Mouse (Mus musculus): ENCODE measurements at regions not wholly inside any gene's neighbourhood (a gene's known extent, or its start where the extent isn't known, plus 50 kb on each side); places are given as distances from the start of the nearest gene placed in this dataset.

- TF ChIP-seq HCFC1 (IDR thresholded peaks at IDR 0.05; ENCODE audit: borderline replicate concordance, insufficient read depth, low read length): no peak
- no peak for TF ChIP-seq ZC3H11A (IDR thresholded peaks at IDR 0.05; ENCODE audit: borderline replicate concordance, low read depth, low read length)
- TF ChIP-seq MAFK (IDR thresholded peaks at IDR 0.05; ENCODE audit: insufficient read depth, low read depth, low read length): no peak
- TF ChIP-seq ZNF384 (IDR thresholded peaks at IDR 0.05; ENCODE audit: low read depth, low read length): no peak
- no peak for TF ChIP-seq CHD2 (IDR thresholded peaks at IDR 0.05; ENCODE audit: low read depth, low read length)
- no peaks in the 10 kb centered on the region for H3K4me1 ChIP-seq (ENCODE audit: control insufficient read depth in 2 of 2, insufficient read depth in 2 of 2, low read length in 2 of 2, poor library complexity in 1 of 2)
- in situ Hi-C loops (cut with MboI; ENCODE audit: low sequenced_read_pairs in 2 of 2, unreplicated experiment in 2 of 2): no loop called here
- H3K9ac ChIP-seq (ENCODE audit: insufficient read depth, low read depth, low read length, poor library complexity, severe bottlenecking): no peak overlapping the region
- H3K27ac ChIP-seq (ENCODE audit: insufficient read depth, low read depth, low read length, poor library complexity, severe bottlenecking): no peak overlapping the region
- H3K4me3 ChIP-seq (ENCODE audit: insufficient read depth in 1 of 2, low read depth in 1 of 2, low read length in 2 of 2, poor library complexity in 1 of 2, severe bottlenecking in 1 of 2): no peak overlapping the region
- no peak for DNase-seq (ENCODE audit: low read depth, low spot score)
- H3K36me3 ChIP-seq (ENCODE audit: control insufficient read depth, insufficient read depth, low read length, poor library complexity, severe bottlenecking): no peaks in the 10 kb centered on the region
- H3K9me3 ChIP-seq (ENCODE audit: control insufficient read depth, insufficient read depth, low read depth, low read length): no peaks in the 10 kb centered on the region
Observed at GRCm38 (mm10) chr4:91092323-91092722, 308.3 kb downstream of the Elavl2 start.

- H3K9ac ChIP-seq (ENCODE audit: insufficient read depth, low read depth, low read length, poor library complexity, severe bottlenecking): no peak overlapping the region
- no peaks in the 10 kb centered on the region for H3K9me3 ChIP-seq (ENCODE audit: control insufficient read depth, insufficient read depth, low read depth, low read length)
- in situ Hi-C loops (cut with MboI; ENCODE audit: low sequenced_read_pairs in 2 of 2, unreplicated experiment in 2 of 2): no loop called here
- H3K4me3 ChIP-seq (ENCODE audit: insufficient read depth in 1 of 2, low read depth in 1 of 2, low read length in 2 of 2, poor library complexity in 1 of 2, severe bottlenecking in 1 of 2): no peak overlapping the region
- no peaks in the 10 kb centered on the region for H3K36me3 ChIP-seq (ENCODE audit: control insufficient read depth, insufficient read depth, low read length, poor library complexity, severe bottlenecking)
- no peaks in the 10 kb centered on the region for H3K4me1 ChIP-seq (ENCODE audit: control insufficient read depth in 2 of 2, insufficient read depth in 2 of 2, low read length in 2 of 2, poor library complexity in 1 of 2)
- no peak overlapping the region for H3K27ac ChIP-seq (ENCODE audit: insufficient read depth, low read depth, low read length, poor library complexity, severe bottlenecking)
- DNase-seq (ENCODE audit: low read depth, low spot score): no peak
- TF ChIP-seq ZC3H11A (IDR thresholded peaks at IDR 0.05; ENCODE audit: borderline replicate concordance, low read depth, low read length) (no peak), MAFK (IDR thresholded peaks at IDR 0.05; ENCODE audit: insufficient read depth, low read depth, low read length) (no peak), ZNF384 (IDR thresholded peaks at IDR 0.05; ENCODE audit: low read depth, low read length) (no peak), CHD2 (IDR thresholded peaks at IDR 0.05; ENCODE audit: low read depth, low read length) (no peak), HCFC1 (IDR thresholded peaks at IDR 0.05; ENCODE audit: borderline replicate concordance, insufficient read depth, low read length) (no peak)
Observed at GRCm38 (mm10) chr4:91091910-91092309, 308.7 kb downstream of the Elavl2 start.

GRCm38 (mm10) chr4:91083950-91084349 lies 316.6 kb downstream of the Elavl2 start:
- in situ Hi-C loops (cut with MboI; ENCODE audit: low sequenced_read_pairs in 2 of 2, unreplicated experiment in 2 of 2): no loop called here
- Histone ChIP-seq H3K27ac (ENCODE audit: insufficient read depth, low read depth, low read length, poor library complexity, severe bottlenecking) (no peak overlapping the region), H3K9ac (ENCODE audit: insufficient read depth, low read depth, low read length, poor library complexity, severe bottlenecking) (no peak overlapping the region), H3K4me3 (ENCODE audit: insufficient read depth in 1 of 2, low read depth in 1 of 2, low read length in 2 of 2, poor library complexity in 1 of 2, severe bottlenecking in 1 of 2) (no peak overlapping the region), H3K9me3 (ENCODE audit: control insufficient read depth, insufficient read depth, low read depth, low read length) (no peaks in the 10 kb centered on the region), H3K4me1 (ENCODE audit: control insufficient read depth in 2 of 2, insufficient read depth in 2 of 2, low read length in 2 of 2, poor library complexity in 1 of 2) (no peaks in the 10 kb centered on the region), H3K36me3 (ENCODE audit: control insufficient read depth, insufficient read depth, low read length, poor library complexity, severe bottlenecking) (no peaks in the 10 kb centered on the region)
- TF ChIP-seq ZNF384 (IDR thresholded peaks at IDR 0.05; ENCODE audit: low read depth, low read length) (no peak), ZC3H11A (IDR thresholded peaks at IDR 0.05; ENCODE audit: borderline replicate concordance, low read depth, low read length) (peak; percentile 19; the same call in 1 of the 2 replicates), HCFC1 (IDR thresholded peaks at IDR 0.05; ENCODE audit: borderline replicate concordance, insufficient read depth, low read length) (no peak), MAFK (IDR thresholded peaks at IDR 0.05; ENCODE audit: insufficient read depth, low read depth, low read length) (no peak), CHD2 (IDR thresholded peaks at IDR 0.05; ENCODE audit: low read depth, low read length) (no peak)
- DNase-seq (ENCODE audit: low read depth, low spot score): peak; percentile 9

- TF ChIP-seq ZNF384 (IDR thresholded peaks at IDR 0.05; ENCODE audit: low read depth, low read length) (no peak), MAFK (IDR thresholded peaks at IDR 0.05; ENCODE audit: insufficient read depth, low read depth, low read length) (no peak), HCFC1 (IDR thresholded peaks at IDR 0.05; ENCODE audit: borderline replicate concordance, insufficient read depth, low read length) (no peak), CHD2 (IDR thresholded peaks at IDR 0.05; ENCODE audit: low read depth, low read length) (no peak), ZC3H11A (IDR thresholded peaks at IDR 0.05; ENCODE audit: borderline replicate concordance, low read depth, low read length) (no peak)
- Histone ChIP-seq H3K9ac (ENCODE audit: insufficient read depth, low read depth, low read length, poor library complexity, severe bottlenecking) (no peak overlapping the region), H3K36me3 (ENCODE audit: control insufficient read depth, insufficient read depth, low read length, poor library complexity, severe bottlenecking) (no peaks in the 10 kb centered on the region), H3K4me3 (ENCODE audit: insufficient read depth in 1 of 2, low read depth in 1 of 2, low read length in 2 of 2, poor library complexity in 1 of 2, severe bottlenecking in 1 of 2) (no peak overlapping the region), H3K4me1 (ENCODE audit: control insufficient read depth in 2 of 2, insufficient read depth in 2 of 2, low read length in 2 of 2, poor library complexity in 1 of 2) (no peaks in the 10 kb centered on the region), H3K9me3 (ENCODE audit: control insufficient read depth, insufficient read depth, low read depth, low read length) (no peaks in the 10 kb centered on the region), H3K27ac (ENCODE audit: insufficient read depth, low read depth, low read length, poor library complexity, severe bottlenecking) (no peak overlapping the region)
- no peak for DNase-seq (ENCODE audit: low read depth, low spot score)
- in situ Hi-C loops (cut with MboI; ENCODE audit: low sequenced_read_pairs in 2 of 2, unreplicated experiment in 2 of 2): no loop called here
Observed at GRCm38 (mm10) chr4:91081447-91081846, 319.1 kb downstream of the Elavl2 start.
